Mouse (Mus musculus) erythroblast, embryonic 14.5 days (primary cell): ENCODE data around the gene Nyap2.

Experiments used
- GATA1 ChIP-seq: IDR thresholded peaks from 2 replicates; pipeline ENCODE4 v1.6.1; 2012; ENCODE audit warnings: low read length, inconsistent platforms, mixed read lengths
- TAL1 ChIP-seq: IDR thresholded peaks from 3 replicates; pipeline ENCODE4 v1.6.1; 2012; ENCODE audit warnings: low read length, inconsistent platforms, mixed read lengths

DNA sequence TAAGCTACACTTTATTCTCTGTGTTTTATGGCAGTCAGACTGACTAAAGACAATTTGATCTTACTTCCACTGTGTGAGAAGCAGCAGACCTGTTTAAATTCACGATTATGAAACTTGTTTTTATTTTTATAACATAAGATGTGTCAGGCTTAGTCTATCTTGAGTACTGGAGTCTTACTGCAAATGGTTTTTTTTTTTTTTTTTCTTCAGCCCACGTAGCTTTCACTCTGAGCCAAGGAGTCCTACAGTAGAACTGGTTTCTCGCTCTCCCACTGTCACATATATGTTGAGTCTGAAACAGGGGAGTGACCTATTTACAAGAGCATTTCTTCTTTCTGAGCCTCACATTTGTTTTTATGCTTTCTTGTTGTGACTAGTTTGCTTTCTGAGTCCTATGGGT lies 103.9 kb downstream of the Nyap2 start:
- TF ChIP-seq GATA1 = no peak
- TF ChIP-seq TAL1 = no peak
